Mouse (Mus musculus) olfactory bulb, adult 2 months (tissue): ENCODE results near the gene Gm17617. TPM values are rescaled to one million over a fixed set of nuclear protein-coding genes. Genes with fewer than 3 reads are reported as not detected.

Experiments
- H3K27ac ChIP-seq: fragments of 200-500 bp; 2 replicates; pipeline ENCODE4 v1.5.1; 2012; ENCODE audit warnings: low read depth, low read length; ENCODE audit not compliant: insufficient read depth
- H3K4me1 ChIP-seq: fragments of 200-500 bp; 2 replicates; pipeline ENCODE4 v1.6.1; 2012; ENCODE audit warnings: low read length; ENCODE audit not compliant: control insufficient read depth, insufficient read depth
- H3K4me3 ChIP-seq: fragments of 200-500 bp; 2 replicates; pipeline ENCODE4 v1.5.1; 2012; ENCODE audit warnings: mild to moderate bottlenecking, low read depth, low read length, moderate library complexity; ENCODE audit not compliant: insufficient read depth
- CTCF ChIP-seq: fragments of 200-500 bp; IDR thresholded peaks from 2 replicates; pipeline ENCODE4 v1.5.1; 2012; ENCODE audit warnings: low read depth, mild to moderate bottlenecking, low read length, moderate library complexity; ENCODE audit not compliant: insufficient read depth
- POLR2A ChIP-seq: fragments of 200-500 bp; IDR thresholded peaks from 2 replicates; pipeline ENCODE4 v1.6.1; 2012; ENCODE audit warnings: mild to moderate bottlenecking, low read depth, low read length, moderate library complexity; ENCODE audit not compliant: insufficient read depth
- WGBS: fragments of 180-500 bp; shearing (Covaris S2); methylation state at CpG from one replicate; pipeline ENCODE4 v1.1.7; 2018; 5-methylcytosine and 5-hydroxymethylcytosine counted together
- polyA plus RNA-seq: library from polyadenylated mRNA; stranded (reverse); fragments of >200 nt; gene quantifications from 2 replicates; pipeline ENCODE4 v1.2.4, GENCODE M21; 2012; ENCODE audit warnings: low replicate concordance; ENCODE audit not compliant: missing spikeins, insufficient read depth, insufficient read length

Gene Gm17617
- polyA plus RNA-seq, 1 experiment: not detected

GRCm38 (mm10) chr13:55152621-55153415, 19.5 kb upstream of the Gm17617 start, which contains the start of gene Fgfr4:
Gene Fgfr4, plus strand, starts transcription at chr13:55152640.
- TF ChIP-seq POLR2A: no peak
- no peak for TF ChIP-seq CTCF
- 5% methylated on average over 68 of the region's 68 CpGs for WGBS
- H3K27ac ChIP-seq: no peak within 1 kb of the TSS

GRCm38 (mm10) chr13:55140271-55140670, 6.9 kb upstream of the Gm17617 start:
- Histone ChIP-seq H3K27ac (no peak overlapping the region), H3K4me1 (no peaks in the 10 kb centered on the region), H3K4me3 (no peak overlapping the region)
- WGBS: 65% methylated on average over 2 of the region's 2 CpGs
- TF ChIP-seq CTCF (no peak), POLR2A (no peak)

More at GRCm38 (mm10) chr13:55152621-55153415, 19.5 kb upstream of the Gm17617 start, which contains the start of gene Fgfr4:
- H3K4me1 ChIP-seq: peaks cover 11% of the 10 kb centered on the region
- H3K4me3 ChIP-seq: peak within 1 kb of the TSS; percentile 27

- no peak overlapping the region for H3K27ac ChIP-seq
- TF ChIP-seq POLR2A: no peak
- WGBS: 16% methylated on average over 5 of the region's 5 CpGs
- H3K4me3 ChIP-seq: no peak overlapping the region
- H3K4me1 ChIP-seq: no peaks in the 10 kb centered on the region
Observed at GRCm38 (mm10) chr13:55135382-55135781, 2.0 kb upstream of the Gm17617 start.

- 85% methylated on average over 6 of the region's 6 CpGs for whole genome bisulfite sequencing
- TF ChIP-seq CTCF (no peak), POLR2A (no peak)
- no peaks in the 10 kb centered on the region for H3K4me1 ChIP-seq
- no peak overlapping the region for H3K27ac ChIP-seq
- H3K4me3 ChIP-seq: no peak overlapping the region
Observed at GRCm38 (mm10) chr13:55124903-55125302, 8.4 kb downstream of the Gm17617 start.

- Histone ChIP-seq H3K4me3 (no peak overlapping the region), H3K4me1 (peaks cover 9% of the 10 kb centered on the region), H3K27ac (no peak overlapping the region)
- WGBS: 93% methylated on average over 6 of the region's 6 CpGs
- TF ChIP-seq CTCF (no peak), POLR2A (no peak)
Observed at GRCm38 (mm10) chr13:55114375-55114774, 19.0 kb downstream of the Gm17617 start.

- H3K27ac ChIP-seq: no peak overlapping the region
- 69% methylated on average over 8 of the region's 8 CpGs for WGBS
- no peak for TF ChIP-seq POLR2A
- no peak for TF ChIP-seq CTCF
- H3K4me3 ChIP-seq: no peak overlapping the region
- H3K4me1 ChIP-seq: peaks cover 8% of the 10 kb centered on the region
Observed at GRCm38 (mm10) chr13:55107694-55108093, 25.7 kb downstream of the Gm17617 start.

GRCm38 (mm10) chr13:55107116-55107515, 26.2 kb downstream of the Gm17617 start:
- peaks cover 8% of the 10 kb centered on the region for H3K4me1 ChIP-seq
- 93% methylated on average over 4 of the region's 4 CpGs for WGBS
- no peak for TF ChIP-seq CTCF
- TF ChIP-seq POLR2A: no peak
- no peak overlapping the region for H3K27ac ChIP-seq
- H3K4me3 ChIP-seq: no peak overlapping the region

- 12% methylated on average over 8 of the region's 8 CpGs for WGBS
- H3K27ac ChIP-seq: no peak overlapping the region
- peaks cover 8% of the 10 kb centered on the region for H3K4me1 ChIP-seq
- H3K4me3 ChIP-seq: peak overlapping the region; percentile 86
- TF ChIP-seq CTCF: no peak
- TF ChIP-seq POLR2A: no peak
Observed at GRCm38 (mm10) chr13:55105953-55106691, 27.2 kb downstream of the Gm17617 start.
